Mouse (Mus musculus): ENCODE measurements around the gene Rusc2.

The Rusc2 gene

DNA sequence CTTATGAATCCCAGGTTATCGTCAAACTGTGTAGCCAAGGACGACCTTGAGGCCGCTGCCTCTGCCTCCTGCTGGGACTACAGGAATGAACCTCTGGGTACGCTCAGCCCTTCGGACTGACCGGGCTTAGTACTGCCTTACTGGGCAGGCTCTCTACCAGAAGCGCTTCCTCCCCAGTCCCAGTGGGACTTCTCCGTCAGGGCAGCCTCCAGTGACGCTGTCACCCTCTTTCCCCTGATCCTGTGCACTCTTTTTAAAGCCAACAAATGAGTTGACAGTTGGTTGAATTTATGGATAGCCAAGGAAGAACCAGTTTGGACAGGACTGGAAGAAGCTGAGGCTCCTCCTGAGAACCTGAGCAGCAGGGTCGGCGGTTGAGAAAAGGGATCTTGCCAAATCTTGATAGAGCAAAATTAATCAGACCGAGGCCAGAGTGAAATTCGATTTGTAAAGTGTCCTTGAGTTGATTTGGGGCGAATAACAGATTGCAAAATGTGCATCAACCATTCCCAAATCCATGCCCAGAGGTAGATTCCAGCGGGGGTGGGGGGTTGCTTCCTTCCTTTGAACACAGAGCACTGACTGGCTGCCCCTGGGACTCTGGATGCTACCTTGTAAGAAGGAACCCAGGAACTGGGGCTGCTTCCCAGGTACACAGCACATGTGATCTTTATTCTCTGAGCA lies 37.3 kb downstream of the Rusc2 start:
- peak; percentile 41; the same call in 1 of the 2 replicates for TF ChIP-seq GATA4 (IDR thresholded peaks at IDR 0.05; ENCODE audit: insufficient replicate concordance, low read length)

DNA sequence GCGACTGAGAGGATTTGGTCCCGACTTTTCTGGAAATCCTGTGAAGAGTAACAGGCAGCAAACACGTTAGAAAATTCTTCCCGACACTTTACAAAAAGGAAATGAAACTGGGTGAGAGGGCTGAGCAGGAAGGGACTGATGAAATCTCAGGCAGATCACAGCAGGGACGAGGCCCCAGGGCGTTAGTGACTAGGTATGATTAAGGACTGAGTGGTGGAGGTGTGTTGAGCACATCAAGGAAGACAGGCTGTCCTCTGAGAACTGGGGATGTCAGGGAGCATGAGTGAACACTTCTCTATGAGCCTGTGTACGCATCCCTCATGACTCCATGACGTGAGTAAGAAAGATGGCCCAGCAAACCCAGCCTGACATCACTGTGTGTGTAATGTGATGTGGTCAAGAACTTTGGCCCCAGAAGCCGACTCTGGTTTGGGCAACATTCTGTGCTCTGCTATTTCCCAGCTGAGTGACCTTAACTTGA lies 38.1 kb downstream of the Rusc2 start:
- TF ChIP-seq GATA4 (IDR thresholded peaks at IDR 0.05; ENCODE audit: insufficient replicate concordance, low read length): no peak

DNA sequence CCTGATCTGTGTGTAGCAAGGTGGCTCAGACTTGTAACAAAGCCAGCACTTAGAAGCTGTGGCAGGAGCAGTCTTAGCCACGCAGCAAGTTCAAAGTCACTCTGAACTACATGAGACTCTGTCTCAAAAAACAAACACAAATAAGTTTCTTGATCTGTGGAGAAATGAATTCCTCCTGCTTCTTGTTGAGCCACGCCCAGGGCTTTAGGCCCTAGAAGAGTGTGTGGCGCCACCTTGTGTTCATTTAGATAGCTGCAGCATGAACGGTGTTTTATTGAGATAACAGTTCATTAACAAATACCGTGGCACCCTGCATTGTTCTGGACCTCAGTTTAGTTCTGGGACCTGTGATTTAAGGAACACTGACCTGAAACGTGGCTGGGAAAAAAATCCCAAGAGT lies 38.5 kb downstream of the Rusc2 start:
- TF ChIP-seq GATA4 (IDR thresholded peaks at IDR 0.05; ENCODE audit: insufficient replicate concordance, low read length): 0 out of 2 replicates have a peak, but pooled peaks have one; percentile 34

DNA sequence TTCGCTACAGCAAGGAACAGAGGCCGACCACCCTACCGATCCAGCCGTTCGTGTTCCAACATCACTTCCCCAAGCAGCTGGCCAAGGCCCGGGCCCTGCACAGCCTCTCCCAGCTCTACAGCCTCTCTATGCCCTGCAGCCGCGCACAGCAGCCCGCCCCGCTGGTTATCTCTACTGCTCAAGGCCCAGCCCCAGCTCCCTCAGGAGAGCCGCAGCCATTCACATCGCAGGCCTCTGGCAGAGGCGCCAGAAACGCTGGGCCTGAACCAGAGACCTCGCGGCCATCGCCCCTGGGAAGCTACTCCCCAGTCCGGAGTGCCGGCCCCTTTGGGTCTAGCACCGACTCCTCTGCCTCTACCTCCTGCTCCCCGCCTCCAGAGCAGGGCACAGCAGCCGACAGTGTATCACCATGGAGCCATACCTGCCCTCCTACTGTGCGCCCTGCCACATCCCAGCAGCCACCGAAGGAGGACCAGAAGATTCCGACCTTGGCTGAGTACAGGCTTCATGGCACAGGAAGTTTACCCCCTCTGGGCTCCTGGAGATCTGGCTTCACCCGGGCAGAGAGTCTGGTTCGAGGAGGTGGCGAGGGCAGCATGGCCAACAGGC lies 40.0 kb downstream of the Rusc2 start:
- TF ChIP-seq GATA4 (IDR thresholded peaks at IDR 0.05; ENCODE audit: insufficient replicate concordance, low read length): peak; percentile 83; the same call in 1 of the 2 replicates

DNA sequence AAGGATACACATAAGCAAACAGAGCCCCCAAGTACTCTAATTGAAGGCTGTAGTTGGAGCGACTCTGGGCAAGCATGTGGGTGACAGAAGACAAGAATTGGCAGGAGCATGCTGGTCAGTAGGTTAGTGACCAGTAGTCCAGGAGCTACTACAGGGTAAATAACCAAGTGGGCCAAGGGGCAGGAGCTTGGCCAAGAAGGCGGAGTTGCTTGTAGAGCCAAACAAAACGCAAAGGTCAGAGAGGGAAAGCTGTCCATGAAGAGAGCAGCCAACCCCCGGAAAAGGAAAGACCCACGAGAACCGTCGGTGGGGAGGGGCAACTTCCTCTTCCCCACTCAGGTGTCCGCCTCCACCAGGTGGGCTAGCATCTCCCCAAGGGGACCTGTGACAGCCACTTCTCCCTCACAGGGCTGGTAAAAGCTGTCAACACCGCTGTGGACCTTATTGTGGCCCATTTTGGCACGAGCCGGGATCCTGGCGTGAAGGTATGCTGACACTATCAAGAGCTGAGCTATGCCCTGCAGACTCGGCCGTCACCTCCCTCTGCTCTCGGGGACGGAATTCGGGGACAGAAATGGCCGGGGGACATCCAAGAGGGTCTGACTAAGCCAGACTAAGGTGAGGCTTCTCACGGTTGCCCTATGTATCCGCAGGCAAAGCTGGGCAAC lies 41.6 kb downstream of the Rusc2 start:
- no peak for TF ChIP-seq GATA4 (IDR thresholded peaks at IDR 0.05; ENCODE audit: insufficient replicate concordance, low read length)

DNA sequence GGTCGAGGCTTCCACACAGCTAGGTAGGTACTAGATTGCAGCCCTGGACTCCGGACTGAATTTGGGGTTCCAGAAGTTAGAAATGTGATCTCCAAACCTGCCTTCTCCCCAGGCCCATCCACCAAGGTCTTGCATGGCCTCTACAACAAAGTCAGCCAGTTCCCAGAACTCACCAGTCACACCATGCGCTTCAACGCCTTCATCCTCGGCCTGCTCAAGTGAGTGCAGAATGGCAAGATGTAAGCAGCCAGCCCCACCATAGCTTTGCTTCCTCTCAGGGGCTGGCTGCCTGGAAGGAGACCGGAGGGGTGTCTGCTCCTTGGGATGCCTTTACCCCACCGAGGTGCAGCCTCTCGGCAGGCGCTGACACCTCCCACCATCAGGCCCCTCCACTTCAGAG lies 42.3 kb downstream of the Rusc2 start:
- TF ChIP-seq GATA4 (IDR thresholded peaks at IDR 0.05; ENCODE audit: insufficient replicate concordance, low read length): no peak

DNA sequence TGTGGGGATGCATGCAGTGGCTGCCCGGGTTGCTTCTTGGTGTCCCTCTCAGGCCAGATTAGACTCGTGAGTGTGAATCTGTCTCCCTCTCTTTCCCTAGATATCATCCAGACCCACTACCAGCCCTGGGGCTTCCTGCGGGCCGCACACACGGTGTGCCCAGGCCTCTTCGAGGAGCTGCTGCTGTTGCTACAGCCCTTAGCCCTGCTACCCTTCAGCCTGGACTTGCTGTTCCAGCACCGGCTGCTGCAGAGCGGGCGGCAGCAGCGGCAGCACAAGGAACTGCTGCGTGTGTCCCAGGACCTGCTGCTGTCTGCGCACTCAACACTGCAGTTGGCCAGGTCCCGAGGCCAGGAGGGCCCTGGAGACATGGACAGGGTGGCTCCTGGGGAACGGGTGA lies 43.4 kb downstream of the Rusc2 start:
- no peak for TF ChIP-seq GATA4 (IDR thresholded peaks at IDR 0.05; ENCODE audit: insufficient replicate concordance, low read length)

DNA sequence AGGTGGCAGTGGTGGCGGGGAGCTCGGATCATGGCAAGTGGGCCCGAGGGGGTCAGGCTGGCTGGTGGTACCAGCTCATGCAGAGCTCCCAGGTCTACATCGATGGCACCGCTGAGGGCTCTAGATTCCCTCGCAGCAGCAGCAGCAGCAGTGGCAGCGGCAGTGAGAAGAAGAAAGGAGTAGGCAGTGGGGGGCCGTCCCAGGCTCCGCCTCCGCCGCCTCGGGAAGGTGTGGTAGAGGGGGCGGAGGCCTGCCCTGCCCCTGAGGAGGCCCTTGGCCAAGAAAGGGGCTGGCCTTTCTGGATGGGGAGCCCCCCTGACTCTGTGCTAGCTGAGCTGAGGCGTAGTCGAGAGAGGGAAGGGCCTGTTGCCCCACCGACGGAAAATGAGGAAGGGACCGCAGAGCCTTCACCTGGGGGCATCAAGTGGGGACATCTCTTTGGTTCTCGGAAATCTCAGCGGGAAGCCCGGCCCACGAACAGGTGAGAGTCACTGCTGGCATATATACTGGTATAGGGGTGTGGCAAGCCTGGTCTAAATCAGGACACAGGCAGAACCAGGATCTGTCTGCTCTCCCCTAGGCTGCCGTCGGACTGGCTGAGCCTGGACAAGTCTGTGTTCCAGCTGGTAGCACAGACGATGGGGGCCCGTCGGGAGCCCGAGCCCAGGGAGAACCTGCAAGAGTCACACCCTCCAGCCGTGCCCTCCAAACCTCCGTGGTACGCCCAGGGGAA lies 44.0 kb downstream of the Rusc2 start:
- TF ChIP-seq GATA4 (IDR thresholded peaks at IDR 0.05; ENCODE audit: insufficient replicate concordance, low read length): no peak

DNA sequence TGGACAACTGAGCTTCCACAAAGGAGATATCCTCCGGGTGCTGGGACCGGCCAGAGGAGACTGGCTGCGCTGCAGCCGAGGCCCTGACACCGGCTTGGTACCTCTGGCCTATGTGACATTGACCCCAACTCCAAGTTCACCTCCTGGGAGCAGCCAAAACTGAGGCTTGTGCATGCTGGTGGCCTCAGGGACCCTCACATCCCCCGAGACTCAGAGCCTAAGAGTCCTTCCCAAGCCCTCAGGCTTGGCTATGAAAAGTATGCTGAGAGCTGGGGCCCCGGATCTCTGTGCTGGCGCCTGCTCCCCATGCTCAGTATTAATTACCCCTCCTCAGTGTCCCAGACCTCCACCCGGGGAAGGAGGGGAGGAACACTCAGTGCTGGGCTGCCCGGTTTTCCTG lies 44.7 kb downstream of the Rusc2 start:
- TF ChIP-seq GATA4 (IDR thresholded peaks at IDR 0.05; ENCODE audit: insufficient replicate concordance, low read length): no peak

DNA sequence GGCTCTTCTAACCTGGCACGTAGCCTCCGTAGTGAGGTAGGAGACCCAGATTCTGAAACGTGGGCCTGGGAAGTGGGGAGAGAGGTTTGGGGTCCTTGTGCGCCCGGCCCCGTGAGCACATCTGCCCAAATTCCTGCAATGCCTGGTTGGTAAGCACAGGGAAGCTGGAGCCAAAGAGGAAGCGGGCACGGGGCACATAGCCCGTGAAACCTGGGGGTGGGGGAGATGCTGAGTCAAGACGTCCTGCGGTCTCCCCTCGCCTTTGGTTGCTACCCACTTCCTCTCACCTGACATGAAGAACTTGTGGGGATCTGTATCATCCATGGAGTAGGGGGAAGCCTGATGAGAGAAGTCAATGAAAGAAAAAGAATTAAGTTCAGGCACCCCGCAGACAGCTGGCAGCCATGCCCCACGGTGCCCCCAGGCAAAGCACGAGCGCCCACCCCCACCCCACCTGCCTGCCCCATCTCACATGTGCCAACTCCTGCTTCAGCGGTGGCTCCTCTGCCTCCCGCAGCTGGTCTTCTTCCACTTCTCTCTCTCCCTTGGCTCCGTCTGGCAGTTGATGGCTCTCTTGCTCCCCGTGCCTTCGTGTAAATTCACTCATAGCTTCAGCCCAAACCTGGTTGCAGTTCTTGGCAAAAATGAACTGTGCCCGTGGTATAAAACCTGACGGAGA lies 45.9 kb downstream of the Rusc2 start:
- no peak for TF ChIP-seq GATA4 (IDR thresholded peaks at IDR 0.05; ENCODE audit: insufficient replicate concordance, low read length)

DNA sequence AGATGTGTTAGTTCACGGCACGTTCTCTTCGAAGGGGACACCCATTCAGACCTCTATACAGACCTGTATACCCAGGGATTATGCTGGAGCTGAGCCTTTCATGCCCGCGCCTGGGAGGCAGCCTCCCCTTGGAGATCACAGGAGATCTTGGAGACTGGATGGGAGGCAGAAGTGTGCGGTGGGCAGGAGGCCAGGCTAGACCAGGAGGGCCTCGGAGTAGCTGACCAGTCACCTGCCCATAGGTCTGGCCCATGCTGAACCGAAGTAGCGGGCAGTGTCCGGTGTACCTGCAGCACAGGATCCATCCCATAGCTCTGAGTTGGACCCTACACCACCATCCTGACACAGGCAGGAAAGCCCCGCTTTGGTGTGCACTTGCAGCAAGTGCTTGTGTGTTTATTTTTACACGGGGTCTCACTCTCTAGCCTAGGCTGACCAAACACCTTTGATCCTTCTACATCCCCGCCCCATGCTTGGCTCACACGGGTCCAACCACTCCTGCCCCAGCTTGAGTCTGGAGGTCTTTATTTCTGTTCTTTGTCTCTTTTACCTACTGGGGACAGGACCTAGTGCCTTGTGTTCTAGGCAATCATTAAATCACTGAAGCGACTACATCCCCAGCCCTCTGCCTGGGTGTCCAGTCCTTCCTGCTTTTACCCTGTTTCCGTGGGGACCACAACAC lies 46.5 kb downstream of the Rusc2 start:
- TF ChIP-seq GATA4 (IDR thresholded peaks at IDR 0.05; ENCODE audit: insufficient replicate concordance, low read length): no peak

DNA sequence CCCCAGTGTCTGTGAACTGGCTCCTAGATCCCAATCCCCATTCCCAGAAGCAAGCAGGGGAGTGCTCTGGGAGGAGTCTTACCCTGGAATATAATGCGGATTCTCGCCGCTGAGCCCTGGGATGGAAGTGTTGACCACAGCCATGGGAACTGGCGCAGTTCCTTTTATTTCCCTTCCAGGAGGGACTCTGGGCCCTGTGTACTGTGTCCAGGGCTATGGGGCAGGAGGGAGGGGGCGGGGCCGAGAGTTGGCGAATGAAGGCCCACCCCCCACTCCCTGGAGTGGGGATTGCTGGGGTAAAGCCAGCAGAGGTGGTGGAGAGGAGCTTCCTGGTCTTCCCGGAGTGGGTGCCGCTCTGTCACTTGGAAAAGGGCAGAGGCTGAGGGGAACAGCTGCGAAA lies 47.2 kb downstream of the Rusc2 start, which contains the start of gene Fam166b:
Gene Fam166b, minus strand, starts transcription at position 189 of the 400 bp plus-strand sequence.
- no peak for TF ChIP-seq GATA4 (IDR thresholded peaks at IDR 0.05; ENCODE audit: insufficient replicate concordance, low read length)

DNA sequence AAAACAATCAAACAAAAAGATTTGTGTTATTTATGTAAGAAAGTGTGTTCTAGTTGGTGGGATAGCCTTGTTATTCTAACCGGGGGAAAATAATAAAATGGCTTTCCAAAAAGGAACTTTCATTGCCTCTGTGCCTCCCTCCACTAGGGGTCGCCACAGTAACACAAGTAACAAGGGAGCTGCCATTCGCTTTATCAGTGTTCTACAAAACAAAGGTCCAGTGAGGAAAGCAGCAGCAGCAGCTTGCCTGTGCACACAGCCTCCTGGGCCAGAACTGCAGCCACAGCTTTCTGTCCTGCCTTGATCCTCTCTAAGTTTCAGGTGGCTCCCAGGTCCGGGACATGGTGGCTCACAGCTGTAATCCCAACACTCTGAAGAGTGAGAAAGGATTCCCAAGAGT lies 49.9 kb downstream of the Rusc2 start:
- TF ChIP-seq GATA4 (IDR thresholded peaks at IDR 0.05; ENCODE audit: insufficient replicate concordance, low read length): peak; percentile 70; the same call in 1 of the 2 replicates

DNA sequence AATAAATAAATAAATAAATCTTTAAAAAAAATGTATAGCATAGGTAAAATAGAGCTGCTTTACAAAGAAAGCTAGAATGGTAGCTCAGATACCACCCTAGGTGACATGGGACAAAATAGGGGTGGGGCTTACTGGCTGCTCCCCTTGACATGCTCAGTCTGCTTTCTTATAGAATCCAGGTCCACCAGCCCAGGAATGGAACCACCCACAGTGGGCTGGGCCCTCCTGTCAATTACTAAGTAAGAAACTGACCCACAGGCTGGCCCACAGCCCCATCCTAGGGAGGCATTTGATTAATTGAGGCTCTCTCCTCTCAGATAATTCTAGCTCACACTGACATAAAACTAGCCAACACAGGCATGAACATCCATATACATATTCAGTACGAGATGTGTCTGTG lies 51.1 kb downstream of the Rusc2 start:
- TF ChIP-seq GATA4 (IDR thresholded peaks at IDR 0.05; ENCODE audit: insufficient replicate concordance, low read length): no peak

Measured in liver, adult (tissue).